Mouse (Mus musculus) Muller cell, postnatal 12 days (primary cell): ENCODE measurements around the gene Nyap1.
"Not testable (repeated sequence)": the region's sequence is repeated elsewhere in the genome, so short reads cannot be mapped to it uniquely, and the experiment has no call there.

Experiments
- DNase-seq: peaks from one replicate; pipeline ENCODE4 v3.0.0-alpha.2; 2015; ENCODE audit errors: inconsistent ontology term

The Nyap1 gene

GRCm38 (mm10) chr5:137768475-137768874 is 27.1 kb upstream of the Nyap1 start:
- no peak for DNase-seq

- DNase-seq: no peak
These were observed 24.9 kb upstream of the Nyap1 start for GRCm38 (mm10) chr5:137766270-137766669.

GRCm38 (mm10) chr5:137764609-137765340 is 23.4 kb upstream of the Nyap1 start:
- no peak for DNase-seq

- DNase-seq: peak; percentile 98
These were observed 18.6 kb upstream of the Nyap1 start for GRCm38 (mm10) chr5:137759971-137760412.

- no peak for DNase-seq
These were observed 17.6 kb upstream of the Nyap1 start for GRCm38 (mm10) chr5:137758921-137759534.

GRCm38 (mm10) chr5:137757887-137758286 is 16.5 kb upstream of the Nyap1 start:
- DNase-seq: peak; percentile 87

- DNase-seq: peak; percentile 80
These were observed 15.7 kb upstream of the Nyap1 start for GRCm38 (mm10) chr5:137756882-137757661.

GRCm38 (mm10) chr5:137756106-137756505 is 14.7 kb upstream of the Nyap1 start:
- DNase-seq: no peak

GRCm38 (mm10) chr5:137755425-137755824 is 14.0 kb upstream of the Nyap1 start:
- no peak for DNase-seq

GRCm38 (mm10) chr5:137753111-137753832 is 11.9 kb upstream of the Nyap1 start:
- no peak for DNase-seq

- DNase-seq: no peak
These were observed 10.6 kb upstream of the Nyap1 start for GRCm38 (mm10) chr5:137751988-137752387.

GRCm38 (mm10) chr5:137751221-137751887 is 9.9 kb upstream of the Nyap1 start:
- no peak for DNase-seq

- not testable (repeated sequence) for DNase-seq
These were observed 8.8 kb upstream of the Nyap1 start for GRCm38 (mm10) chr5:137750212-137750611.

GRCm38 (mm10) chr5:137749196-137749836 is 7.9 kb upstream of the Nyap1 start:
- DNase-seq: no peak

GRCm38 (mm10) chr5:137748130-137748770 is 6.8 kb upstream of the Nyap1 start:
- no peak for DNase-seq

GRCm38 (mm10) chr5:137747326-137747961 is 6.0 kb upstream of the Nyap1 start:
- DNase-seq: peak; percentile 42

- DNase-seq: no peak
These were observed 5.5 kb upstream of the Nyap1 start for GRCm38 (mm10) chr5:137746851-137747325.

GRCm38 (mm10) chr5:137746282-137746850 is 5.0 kb upstream of the Nyap1 start:
- peak; percentile 77 for DNase-seq
